Mouse (Mus musculus): ENCODE results near the gene Drd3. TPM values are rescaled to one million over a fixed set of nuclear protein-coding genes. Genes with fewer than 3 reads are reported as not detected.

Drd3 gene
- polyA plus RNA-seq, 1 experiment = 0.26 TPM

DNA sequence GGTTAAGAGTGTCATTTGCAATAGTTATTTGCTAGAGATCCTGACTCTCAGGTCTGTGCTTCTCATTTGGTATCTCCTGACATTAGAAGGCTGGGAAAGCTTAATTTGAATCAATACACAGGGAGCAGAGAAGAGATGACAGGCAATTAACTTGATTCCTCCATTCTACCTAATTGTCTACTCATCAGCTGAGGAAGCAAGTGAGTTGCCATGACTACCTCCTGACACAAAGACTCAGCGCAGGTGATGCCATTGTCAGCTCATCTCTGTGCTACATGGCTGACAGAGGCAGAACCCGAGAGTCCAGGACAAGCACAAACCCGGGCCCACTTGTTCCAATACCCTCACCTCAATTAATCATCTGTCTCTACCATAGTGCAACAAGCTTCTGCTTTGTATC is 73.7 kb downstream of the Drd3 start:
- DNase-seq = no peak
- no peak for TF ChIP-seq POLR2A (IDR thresholded peaks at IDR 0.05; ENCODE audit: borderline replicate concordance, insufficient read depth, low read length)
- TF ChIP-seq CTCF (IDR thresholded peaks at IDR 0.05; ENCODE audit: borderline replicate concordance, insufficient read depth, low read depth, low read length) = no peak
- no peak overlapping the region for H3K27ac ChIP-seq (ENCODE audit: insufficient read depth, low read length)
- no peak overlapping the region for H3K4me3 ChIP-seq (replicated peaks; ENCODE audit: insufficient read depth, low read depth, low read length)
- H3K27me3 ChIP-seq (ENCODE audit: control insufficient read depth, insufficient read depth, low read length) = no peaks in the 10 kb centered on the region
- WGBS = 73% methylated on average over 3 of the region's 3 CpGs
- no peaks in the 10 kb centered on the region for H3K4me1 ChIP-seq (ENCODE audit: control insufficient read depth, insufficient read depth, low read length)

DNA sequence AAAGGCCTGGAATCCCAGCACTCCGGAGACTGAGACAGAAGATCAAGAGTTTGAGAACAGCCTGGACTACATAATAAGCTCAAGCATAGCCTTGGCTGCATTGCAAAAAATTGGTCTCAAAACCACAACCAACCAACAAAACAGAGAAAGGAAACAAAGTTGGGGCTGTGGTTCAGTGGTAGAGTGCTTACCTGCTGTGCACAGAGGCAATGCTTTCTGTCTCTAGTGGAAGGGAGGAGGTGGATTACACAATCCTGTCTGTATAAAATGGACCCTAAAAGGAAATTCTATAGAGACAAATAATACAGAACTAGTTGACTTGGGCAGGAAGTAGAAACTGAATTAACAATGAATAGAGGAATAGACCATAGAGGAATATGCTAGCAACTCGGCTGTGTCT is 78.1 kb downstream of the Drd3 start:
- Histone ChIP-seq H3K4me3 (replicated peaks; ENCODE audit: insufficient read depth, low read depth, low read length) (no peak overlapping the region), H3K4me1 (ENCODE audit: control insufficient read depth, insufficient read depth, low read length) (no peaks in the 10 kb centered on the region), H3K27me3 (ENCODE audit: control insufficient read depth, insufficient read depth, low read length) (no peaks in the 10 kb centered on the region), H3K27ac (ENCODE audit: insufficient read depth, low read length) (no peak overlapping the region)
- WGBS = 95% methylated on average over 2 of the region's 2 CpGs
- no peak for DNase-seq
- no peak for TF ChIP-seq CTCF (IDR thresholded peaks at IDR 0.05; ENCODE audit: borderline replicate concordance, insufficient read depth, low read depth, low read length)
- TF ChIP-seq POLR2A (IDR thresholded peaks at IDR 0.05; ENCODE audit: borderline replicate concordance, insufficient read depth, low read length) = no peak

- Histone ChIP-seq H3K27ac (ENCODE audit: insufficient read depth, low read length) (no peak overlapping the region), H3K4me1 (ENCODE audit: control insufficient read depth, insufficient read depth, low read length) (no peaks in the 10 kb centered on the region), H3K4me3 (replicated peaks; ENCODE audit: insufficient read depth, low read depth, low read length) (no peak overlapping the region), H3K27me3 (ENCODE audit: control insufficient read depth, insufficient read depth, low read length) (no peaks in the 10 kb centered on the region)
- TF ChIP-seq POLR2A (IDR thresholded peaks at IDR 0.05; ENCODE audit: borderline replicate concordance, insufficient read depth, low read length) = no peak
- no peak for TF ChIP-seq CTCF (IDR thresholded peaks at IDR 0.05; ENCODE audit: borderline replicate concordance, insufficient read depth, low read depth, low read length)
- 98% methylated on average over 1 of the region's 1 CpGs for WGBS
- no peak for DNase-seq
Observed at GRCm38 (mm10) chr16:43841236-43841635, 87.4 kb downstream of the Drd3 start.

GRCm38 (mm10) chr16:43849839-43850238 is 96.0 kb downstream of the Drd3 start:
- no peaks in the 10 kb centered on the region for H3K27me3 ChIP-seq (ENCODE audit: control insufficient read depth, insufficient read depth, low read length)
- 57% methylated on average over 1 of the region's 1 CpGs for WGBS
- no peak overlapping the region for H3K27ac ChIP-seq (ENCODE audit: insufficient read depth, low read length)
- TF ChIP-seq POLR2A (IDR thresholded peaks at IDR 0.05; ENCODE audit: borderline replicate concordance, insufficient read depth, low read length) (no peak), CTCF (IDR thresholded peaks at IDR 0.05; ENCODE audit: borderline replicate concordance, insufficient read depth, low read depth, low read length) (no peak)
- DNase-seq = no peak
- no peaks in the 10 kb centered on the region for H3K4me1 ChIP-seq (ENCODE audit: control insufficient read depth, insufficient read depth, low read length)
- no peak overlapping the region for H3K4me3 ChIP-seq (replicated peaks; ENCODE audit: insufficient read depth, low read depth, low read length)

DNA sequence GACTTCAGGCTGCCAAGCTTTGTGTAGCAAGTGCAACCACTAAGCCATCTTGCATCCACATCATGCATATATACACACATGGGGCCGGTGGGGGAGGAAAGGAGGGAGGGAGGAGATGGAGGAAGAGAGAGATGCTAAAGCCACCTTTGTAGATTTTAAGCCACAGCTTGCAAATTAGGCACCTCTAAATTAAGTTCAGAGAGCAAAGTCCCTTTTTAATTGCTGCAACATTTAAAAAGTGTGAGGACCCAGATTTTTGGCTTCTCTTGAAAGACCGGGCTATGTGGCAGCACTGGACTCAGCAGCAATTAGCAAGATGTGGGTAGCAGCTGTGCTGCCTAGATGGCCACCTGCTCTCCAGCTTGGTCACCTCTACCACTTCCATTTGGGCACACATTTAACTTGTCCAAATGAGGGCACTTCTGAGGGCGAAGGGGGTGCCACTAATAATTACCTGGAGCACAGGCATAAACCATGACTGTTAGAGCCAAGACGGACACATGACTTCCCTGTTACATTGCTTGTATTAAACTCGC is 105.2 kb downstream of the Drd3 start:
- TF ChIP-seq CTCF (IDR thresholded peaks at IDR 0.05; ENCODE audit: borderline replicate concordance, insufficient read depth, low read depth, low read length) (no peak), POLR2A (IDR thresholded peaks at IDR 0.05; ENCODE audit: borderline replicate concordance, insufficient read depth, low read length) (no peak)
- DNase-seq = no peak
- 55% methylated on average over 5 of the region's 5 CpGs for WGBS
- Histone ChIP-seq H3K27me3 (ENCODE audit: control insufficient read depth, insufficient read depth, low read length) (no peaks in the 10 kb centered on the region), H3K4me3 (replicated peaks; ENCODE audit: insufficient read depth, low read depth, low read length) (no peak overlapping the region), H3K27ac (ENCODE audit: insufficient read depth, low read length) (no peak overlapping the region), H3K4me1 (ENCODE audit: control insufficient read depth, insufficient read depth, low read length) (no peaks in the 10 kb centered on the region)

DNA sequence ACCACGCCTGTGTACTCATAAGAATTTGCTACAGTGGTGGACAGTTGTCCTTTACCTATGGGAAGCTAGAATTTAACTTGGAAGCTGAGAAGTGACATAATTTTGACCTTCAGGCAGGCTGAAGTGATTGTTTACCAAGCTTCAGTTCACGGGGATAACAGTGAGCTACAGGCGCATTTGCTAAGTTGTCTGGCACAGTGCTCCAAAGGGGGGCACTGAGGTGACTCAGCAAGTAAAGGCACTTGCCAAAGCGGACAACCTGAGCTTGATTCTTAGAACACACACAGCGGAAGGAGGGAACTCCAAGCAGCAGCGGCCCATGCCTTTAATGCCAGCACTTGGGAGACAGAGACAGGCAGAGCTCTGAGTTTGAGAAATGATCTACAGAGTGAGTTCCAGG is 106.8 kb downstream of the Drd3 start:
- DNase-seq = no peak
- Histone ChIP-seq H3K27ac (ENCODE audit: insufficient read depth, low read length) (no peak overlapping the region), H3K4me3 (replicated peaks; ENCODE audit: insufficient read depth, low read depth, low read length) (no peak overlapping the region), H3K4me1 (ENCODE audit: control insufficient read depth, insufficient read depth, low read length) (no peaks in the 10 kb centered on the region), H3K27me3 (ENCODE audit: control insufficient read depth, insufficient read depth, low read length) (no peaks in the 10 kb centered on the region)
- 78% methylated on average over 6 of the region's 6 CpGs for WGBS
- TF ChIP-seq CTCF (IDR thresholded peaks at IDR 0.05; ENCODE audit: borderline replicate concordance, insufficient read depth, low read depth, low read length) (no peak), POLR2A (IDR thresholded peaks at IDR 0.05; ENCODE audit: borderline replicate concordance, insufficient read depth, low read length) (no peak)

GRCm38 (mm10) chr16:43869805-43870204 is 116.0 kb downstream of the Drd3 start:
- no peaks in the 10 kb centered on the region for H3K27me3 ChIP-seq (ENCODE audit: control insufficient read depth, insufficient read depth, low read length)
- H3K4me1 ChIP-seq (ENCODE audit: control insufficient read depth, insufficient read depth, low read length) = no peaks in the 10 kb centered on the region
- no peak overlapping the region for H3K4me3 ChIP-seq (replicated peaks; ENCODE audit: insufficient read depth, low read depth, low read length)
- no peak for DNase-seq
- TF ChIP-seq CTCF (IDR thresholded peaks at IDR 0.05; ENCODE audit: borderline replicate concordance, insufficient read depth, low read depth, low read length) = no peak
- no peak for TF ChIP-seq POLR2A (IDR thresholded peaks at IDR 0.05; ENCODE audit: borderline replicate concordance, insufficient read depth, low read length)
- no peak overlapping the region for H3K27ac ChIP-seq (ENCODE audit: insufficient read depth, low read length)

DNA sequence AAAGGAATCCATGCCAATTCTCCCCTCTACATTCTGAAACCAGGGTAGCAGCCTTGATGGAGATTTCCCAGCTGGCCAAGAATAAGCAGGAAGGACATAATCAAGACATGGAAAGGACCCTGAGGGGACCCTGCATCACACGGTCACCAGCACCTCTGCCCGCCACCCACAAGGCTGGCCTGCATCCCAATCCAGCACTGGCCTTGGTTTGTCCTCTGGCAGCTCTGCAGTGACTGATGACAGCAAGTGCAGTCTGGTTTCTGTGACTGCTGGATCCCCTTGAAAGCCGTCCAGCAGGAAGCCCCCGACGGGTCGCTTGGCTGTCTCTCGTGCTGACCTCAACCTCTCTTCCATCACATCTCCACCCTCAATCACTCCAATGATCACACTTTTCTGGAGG is 117.6 kb downstream of the Drd3 start:
- Histone ChIP-seq H3K4me3 (replicated peaks; ENCODE audit: insufficient read depth, low read depth, low read length) (no peak overlapping the region), H3K4me1 (ENCODE audit: control insufficient read depth, insufficient read depth, low read length) (no peaks in the 10 kb centered on the region), H3K27me3 (ENCODE audit: control insufficient read depth, insufficient read depth, low read length) (no peaks in the 10 kb centered on the region), H3K27ac (ENCODE audit: insufficient read depth, low read length) (no peak overlapping the region)
- DNase-seq = no peak
- TF ChIP-seq CTCF (IDR thresholded peaks at IDR 0.05; ENCODE audit: borderline replicate concordance, insufficient read depth, low read depth, low read length) (no peak), POLR2A (IDR thresholded peaks at IDR 0.05; ENCODE audit: borderline replicate concordance, insufficient read depth, low read length) (no peak)
- 45% methylated on average over 7 of the region's 7 CpGs for WGBS

Other genes with a start within 250 kb of the Drd3 start
- not detected in 2 replicates for gene Tigit, start 89.9 kb upstream of the Drd3 start, polyA plus RNA-seq (2012; rRNA removed)
- 4.8 and 12.5 TPM in 2 replicates for gene Ccdc191, start 135.8 kb downstream of the Drd3 start, polyA plus RNA-seq (2012; rRNA removed)
- gene Qtrt2, start 172.8 kb downstream of the Drd3 start, polyA plus RNA-seq (2012; rRNA removed) = 29.6 and 32.4 TPM in 2 replicates
- gene Zdhhc23, start 225.8 kb downstream of the Drd3 start, polyA plus RNA-seq (2012; rRNA removed) = 1.9 and 2.1 TPM in 2 replicates

All from cerebellum, adult 2 months (tissue).